Mouse (Mus musculus) ovary, adult 2 months (tissue): Measurements from ENCODE around the gene Elfn2. TPM values are rescaled to one million over a fixed set of nuclear protein-coding genes. Genes with fewer than 3 reads are reported as not detected.

Experiments used
- polyA plus RNA-seq: library from polyadenylated mRNA; depleted of rRNA; stranded (reverse); fragments of >200 nt; gene quantifications from 2 replicates; pipeline ENCODE4 v1.2.3, GENCODE M21; 2012; rRNA removed

Elfn2 gene
- 0.58 and 0.59 TPM in 2 replicates for polyA plus RNA-seq

GRCm38 (mm10) chr15:78718290-78719250 lies at the start of gene Elfn2:
Elfn2 (minus strand) TSS chr15:78718771.

Other genes with a start within 250 kb of the Elfn2 start
- gene Il2rb, start 223.5 kb downstream of the Elfn2 start, polyA plus RNA-seq: 5.2 and 5.4 TPM in 2 replicates
- gene C1qtnf6, start 187.4 kb downstream of the Elfn2 start, polyA plus RNA-seq: 174 and 185 TPM in 2 replicates
- gene Sstr3, start 174.1 kb downstream of the Elfn2 start, polyA plus RNA-seq: 1.6 and 4.0 TPM in 2 replicates
- gene Rac2, start 146.0 kb downstream of the Elfn2 start, polyA plus RNA-seq: 25.3 and 54.1 TPM in 2 replicates
- gene Cyth4, start 121.7 kb downstream of the Elfn2 start, polyA plus RNA-seq: 36.0 and 41.9 TPM in 2 replicates
- 27.2 and 31.3 TPM in 2 replicates for gene Mfng, start 54.7 kb upstream of the Elfn2 start, polyA plus RNA-seq
- 36.1 and 41.4 TPM in 2 replicates for gene Card10, start 84.3 kb upstream of the Elfn2 start, polyA plus RNA-seq
- 87.7 and 89.8 TPM in 2 replicates for gene Cdc42ep1, start 123.9 kb upstream of the Elfn2 start, polyA plus RNA-seq
- gene Lgals2, start 136.8 kb upstream of the Elfn2 start, polyA plus RNA-seq: 8.4 and 10.5 TPM in 2 replicates
- 103 and 120 TPM in 2 replicates for gene Gga1, start 158.4 kb upstream of the Elfn2 start, polyA plus RNA-seq
- gene Gm49510, start 180.9 kb upstream of the Elfn2 start, polyA plus RNA-seq: 0.07 and 0.26 TPM in 2 replicates
- gene Sh3bp1, start 181.0 kb upstream of the Elfn2 start, polyA plus RNA-seq: 93.4 and 135 TPM in 2 replicates
- gene Pdxp, start 195.1 kb upstream of the Elfn2 start, polyA plus RNA-seq: 22.4 and 31.3 TPM in 2 replicates
- 549 and 769 TPM in 2 replicates for gene Lgals1, start 208.0 kb upstream of the Elfn2 start, polyA plus RNA-seq
- gene Nol12, start 216.2 kb upstream of the Elfn2 start, polyA plus RNA-seq: 27.1 and 31.5 TPM in 2 replicates
- gene Triobp, start 229.0 kb upstream of the Elfn2 start, polyA plus RNA-seq: 107 and 117 TPM in 2 replicates